Mouse (Mus musculus) small intestine, adult 2 months (tissue): ENCODE results near the gene Csrnp3. TPM values are rescaled to one million over a fixed set of nuclear protein-coding genes. Genes with fewer than 3 reads are reported as not detected.
"Not testable (repeated sequence)": the region's sequence is repeated elsewhere in the genome, so short reads cannot be mapped to it uniquely, and the experiment has no call there.

Experiments used
- H3K27ac ChIP-seq: fragments of 200-500 bp; 2 replicates; pipeline ENCODE4 v1.5.1; 2012; ENCODE audit warnings: low read depth, low read length, control low read depth, inconsistent platforms; ENCODE audit not compliant: insufficient read depth
- H3K27me3 ChIP-seq: fragments of 200-500 bp; 2 replicates; pipeline ENCODE4 v1.6.1; 2012; ENCODE audit warnings: mild to moderate bottlenecking, moderate library complexity, low read length, inconsistent platforms; ENCODE audit not compliant: control insufficient read depth, insufficient read depth
- H3K36me3 ChIP-seq: fragments of 200-500 bp; 2 replicates; pipeline ENCODE4 v1.6.1; 2012; ENCODE audit warnings: mild to moderate bottlenecking, low read length, control low read depth, inconsistent platforms; ENCODE audit not compliant: control insufficient read depth, insufficient read depth
- H3K4me1 ChIP-seq: fragments of 200-500 bp; 2 replicates; pipeline ENCODE4 v1.6.1; 2012; ENCODE audit warnings: low read length, inconsistent platforms, mixed read lengths; ENCODE audit not compliant: control insufficient read depth, insufficient read depth, insufficient read length
- H3K4me3 ChIP-seq: fragments of 200-500 bp; 2 replicates; pipeline ENCODE4 v1.5.1; 2012; ENCODE audit warnings: low read depth, mild to moderate bottlenecking, control low read depth, inconsistent platforms, low read length, moderate library complexity
- CTCF ChIP-seq: fragments of 200-500 bp; IDR thresholded peaks from 2 replicates; pipeline ENCODE4 v1.5.1; 2012; ENCODE audit warnings: low read depth, mild to moderate bottlenecking, control low read depth, inconsistent platforms, low read length, moderate library complexity, mixed read lengths; ENCODE audit not compliant: insufficient replicate concordance, insufficient read length; ENCODE audit errors: extremely low read depth
- POLR2A ChIP-seq: fragments of 200-500 bp; IDR thresholded peaks from 2 replicates; pipeline ENCODE4 v1.6.1; 2012; ENCODE audit warnings: low read depth, mild to moderate bottlenecking, control low read depth, inconsistent platforms, low read length, moderate library complexity
- WGBS: fragments of 180-500 bp; shearing (Covaris S2); methylation state at CpG from one replicate; pipeline ENCODE4 v1.1.7; 2018; 5-methylcytosine and 5-hydroxymethylcytosine counted together
- polyA plus RNA-seq: library from polyadenylated mRNA; depleted of rRNA; stranded (reverse); fragments of >200 nt; gene quantifications from 2 replicates; pipeline ENCODE4 v1.2.3, GENCODE M21; 2012

Gene Csrnp3
- polyA plus RNA-seq, 1 experiment = 0.05 TPM

- Histone ChIP-seq H3K27me3 (no peaks in the 10 kb centered on the region), H3K4me3 (no peak overlapping the region), H3K36me3 (no peaks in the 10 kb centered on the region), H3K4me1 (no peaks in the 10 kb centered on the region), H3K27ac (no peak overlapping the region)
- WGBS = 67% methylated on average over 7 of the region's 7 CpGs
- TF ChIP-seq POLR2A (no peak), CTCF (no peak)
These were observed 2.0 kb downstream of the Csrnp3 start for GRCm38 (mm10) chr2:65847463-65848110.

GRCm38 (mm10) chr2:65848706-65849105 is 3.1 kb downstream of the Csrnp3 start:
- TF ChIP-seq POLR2A = no peak
- H3K4me3 ChIP-seq = no peak overlapping the region
- H3K27ac ChIP-seq = no peak overlapping the region
- H3K36me3 ChIP-seq = no peaks in the 10 kb centered on the region
- no peaks in the 10 kb centered on the region for H3K27me3 ChIP-seq
- WGBS = 61% methylated on average over 8 of the region's 8 CpGs
- H3K4me1 ChIP-seq = no peaks in the 10 kb centered on the region

- H3K27me3 ChIP-seq, H3K36me3 ChIP-seq, H3K27ac ChIP-seq, H3K4me1 ChIP-seq, H3K4me3 ChIP-seq: not testable (repeated sequence)
- WGBS = 83% methylated on average over 3 of the region's 3 CpGs
These were observed 4.7 kb downstream of the Csrnp3 start for GRCm38 (mm10) chr2:65850282-65850681.

DNA sequence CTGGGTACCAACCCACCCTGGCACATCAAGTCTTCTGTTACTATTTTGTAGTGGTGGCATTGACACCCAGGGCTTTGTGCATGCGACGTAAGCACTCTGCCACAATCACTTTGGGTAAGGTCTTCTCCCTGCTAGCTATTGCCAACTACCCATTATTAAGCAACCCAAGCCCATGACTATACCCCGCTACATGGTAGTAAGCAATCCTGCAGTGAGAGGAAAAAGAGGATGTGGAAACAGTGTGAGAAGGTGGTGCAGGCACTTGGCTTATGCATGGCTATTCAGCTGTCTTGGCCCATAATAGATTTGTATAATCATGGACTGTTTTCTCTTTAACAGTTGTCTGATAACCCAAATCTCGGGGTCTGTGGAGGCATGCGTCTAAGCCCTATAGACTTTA is 11.2 kb downstream of the Csrnp3 start:
- TF ChIP-seq CTCF = no peak
- TF ChIP-seq POLR2A = no peak
- WGBS = 86% methylated on average over 5 of the region's 5 CpGs
- no peaks in the 10 kb centered on the region for H3K36me3 ChIP-seq

GRCm38 (mm10) chr2:65859767-65860727 is 14.5 kb downstream of the Csrnp3 start:
- H3K27me3 ChIP-seq = no peaks in the 10 kb centered on the region
- no peak for TF ChIP-seq CTCF
- no peak for TF ChIP-seq POLR2A
- H3K36me3 ChIP-seq = no peaks in the 10 kb centered on the region
- H3K27ac ChIP-seq = no peak overlapping the region
- H3K4me1 ChIP-seq = no peaks in the 10 kb centered on the region
- WGBS = 86% methylated on average over 18 of the region's 18 CpGs
- no peak overlapping the region for H3K4me3 ChIP-seq

More for the DNA sequence above, 11.2 kb downstream of the Csrnp3 start:
- H3K27me3 ChIP-seq = no peaks in the 10 kb centered on the region
- H3K4me3 ChIP-seq = no peak overlapping the region
- no peaks in the 10 kb centered on the region for H3K4me1 ChIP-seq
- no peak overlapping the region for H3K27ac ChIP-seq

- H3K4me1 ChIP-seq = no peaks in the 10 kb centered on the region
- H3K36me3 ChIP-seq = no peaks in the 10 kb centered on the region
- H3K4me3 ChIP-seq = no peak overlapping the region
- H3K27ac ChIP-seq = no peak overlapping the region
- H3K27me3 ChIP-seq = no peaks in the 10 kb centered on the region
- no peak for TF ChIP-seq POLR2A
- TF ChIP-seq CTCF = no peak
- WGBS = 77% methylated on average over 12 of the region's 12 CpGs
These were observed 19.3 kb downstream of the Csrnp3 start for GRCm38 (mm10) chr2:65864778-65865339.

DNA sequence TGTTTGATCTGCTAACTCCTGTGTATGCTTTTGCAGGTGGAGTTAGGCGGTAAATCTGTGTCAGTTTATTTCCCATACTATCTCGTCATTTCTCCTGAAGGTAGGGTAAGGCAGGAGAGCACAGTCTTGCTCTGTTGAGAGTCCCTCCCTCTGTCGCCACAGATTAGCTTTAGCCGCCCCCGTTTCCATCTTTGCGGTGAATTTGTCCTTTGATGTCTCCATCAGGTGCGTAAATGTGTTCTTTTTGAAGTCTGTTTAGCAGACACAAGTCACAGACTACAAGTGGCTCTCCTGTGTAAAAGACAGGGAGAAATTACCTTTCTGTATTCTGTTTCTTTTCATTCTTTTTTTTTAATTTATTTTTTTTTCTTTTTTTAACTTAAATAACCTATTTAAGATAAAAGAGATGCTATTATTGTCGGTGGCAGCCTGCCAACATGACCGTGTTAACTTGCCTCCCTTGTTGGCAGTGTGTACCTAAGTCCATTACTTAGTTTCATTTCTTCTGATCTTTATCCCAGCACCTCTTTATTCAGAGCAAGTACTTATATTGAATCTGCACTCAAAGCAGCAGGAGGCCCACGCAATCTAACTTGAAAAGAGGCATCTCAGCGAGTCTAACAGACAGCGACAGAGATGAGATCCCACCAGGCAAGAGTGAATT is 25.5 kb downstream of the Csrnp3 start:
- no peak overlapping the region for H3K27ac ChIP-seq
- WGBS = 48% methylated on average over 12 of the region's 12 CpGs
- H3K4me1 ChIP-seq = no peaks in the 10 kb centered on the region
- H3K4me3 ChIP-seq = no peak overlapping the region
- H3K27me3 ChIP-seq = no peaks in the 10 kb centered on the region
- no peaks in the 10 kb centered on the region for H3K36me3 ChIP-seq
- TF ChIP-seq CTCF (no peak), POLR2A (no peak)
